Mouse (Mus musculus) embryo, embryonic 9.5 days (tissue): Measurements from ENCODE around the gene Fdx1l.

Source experiments
- DNase-seq: peaks from one replicate; pipeline ENCODE4 v3.0.0-alpha.2; 2017; ENCODE audit errors: extremely low spot score

The Fdx1l gene

DNA sequence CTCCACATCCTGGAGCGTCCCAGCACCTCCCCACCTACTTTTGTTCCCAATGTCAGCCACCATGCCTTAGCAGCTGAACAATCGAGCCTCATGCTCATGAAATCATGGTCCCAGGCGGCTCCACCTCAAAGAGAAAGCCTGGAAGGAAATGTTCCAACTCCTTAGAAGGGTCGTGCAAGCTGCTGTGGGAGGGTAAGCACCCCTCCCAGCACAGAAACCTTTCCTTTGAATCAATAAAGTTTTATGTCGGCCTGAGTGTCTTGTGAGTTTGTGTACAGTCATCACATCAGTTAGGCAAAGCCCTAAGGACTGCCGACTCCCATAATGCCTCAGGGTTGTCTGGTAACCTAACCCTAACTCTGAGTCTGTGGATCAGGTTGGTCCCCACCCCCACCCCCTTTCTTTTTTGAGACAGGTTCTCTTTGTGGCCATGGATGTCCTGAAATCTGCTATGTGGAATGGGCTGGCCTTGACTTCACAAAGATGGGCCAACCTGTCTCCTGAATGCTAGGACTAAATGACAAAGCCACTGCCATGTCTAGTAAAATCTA, 44.8 kb downstream of the Fdx1l start:
- DNase-seq = no peak

DNA sequence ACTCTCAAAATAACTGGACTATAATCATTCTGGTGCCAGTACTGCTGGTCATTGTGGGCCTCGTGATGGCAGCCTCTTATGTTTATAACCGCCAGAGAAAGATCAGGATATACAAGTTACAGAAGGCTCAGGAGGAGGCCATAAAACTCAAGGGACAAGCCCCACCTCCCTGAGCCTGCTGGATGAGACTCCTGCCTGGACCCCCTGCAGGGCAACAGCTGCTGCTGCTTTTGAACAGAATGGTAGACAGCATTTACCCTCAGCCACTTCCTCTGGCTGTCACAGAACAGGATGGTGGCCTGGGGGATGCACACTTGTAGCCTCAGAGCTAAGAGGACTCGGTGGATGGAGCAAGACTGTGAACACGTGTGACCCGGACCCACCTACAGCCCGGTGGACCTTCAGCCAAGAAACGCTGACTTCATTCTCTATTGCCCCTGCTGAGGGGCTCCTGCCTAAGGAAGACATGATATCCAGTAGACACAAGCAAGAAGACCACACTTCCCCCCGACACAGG, 45.6 kb downstream of the Fdx1l start:
- DNase-seq = no peak

DNA sequence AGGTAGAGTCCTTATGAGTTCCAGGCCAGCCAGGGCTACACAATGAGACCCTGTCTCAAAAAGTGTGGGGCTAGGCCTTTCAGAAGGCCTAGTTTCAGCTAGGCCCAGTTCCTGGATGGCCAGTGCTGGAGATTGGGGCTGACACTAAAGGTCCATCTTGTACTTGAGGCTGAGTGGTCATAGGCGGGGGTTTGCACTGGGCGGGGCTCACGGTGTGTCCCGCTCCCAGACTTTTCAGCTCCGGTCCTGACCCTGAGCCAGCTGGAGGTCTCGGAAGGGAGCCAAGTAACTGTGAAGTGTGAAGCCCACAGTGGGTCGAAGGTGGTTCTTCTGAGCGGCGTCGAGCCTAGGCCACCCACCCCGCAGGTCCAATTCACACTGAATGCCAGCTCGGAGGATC, 46.6 kb downstream of the Fdx1l start:
- DNase-seq = no peak

DNA sequence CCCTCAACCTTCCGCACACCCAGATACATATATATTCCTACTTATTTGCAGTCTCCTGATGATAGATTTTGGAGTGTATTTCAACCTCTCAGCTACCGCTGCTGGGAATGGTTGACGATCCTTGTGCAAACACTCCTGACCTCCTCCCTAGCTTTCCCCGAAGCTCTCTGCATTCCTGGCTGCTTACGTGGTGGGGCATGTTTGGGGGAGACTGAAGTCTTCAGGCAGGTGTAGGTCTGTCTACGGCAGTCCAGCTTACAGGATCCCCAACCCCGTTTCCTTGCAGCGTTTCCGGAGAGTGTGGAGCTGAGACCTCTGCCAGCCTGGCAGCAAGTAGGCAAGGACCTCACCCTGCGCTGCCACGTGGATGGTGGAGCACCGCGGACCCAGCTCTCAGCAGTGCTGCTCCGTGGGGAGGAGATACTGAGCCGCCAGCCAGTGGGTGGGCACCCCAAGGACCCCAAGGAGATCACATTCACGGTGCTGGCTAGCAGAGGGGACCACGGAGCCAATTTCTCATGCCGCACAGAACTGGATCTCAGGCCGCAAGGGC, 48.1 kb downstream of the Fdx1l start:
- no peak for DNase-seq

DNA sequence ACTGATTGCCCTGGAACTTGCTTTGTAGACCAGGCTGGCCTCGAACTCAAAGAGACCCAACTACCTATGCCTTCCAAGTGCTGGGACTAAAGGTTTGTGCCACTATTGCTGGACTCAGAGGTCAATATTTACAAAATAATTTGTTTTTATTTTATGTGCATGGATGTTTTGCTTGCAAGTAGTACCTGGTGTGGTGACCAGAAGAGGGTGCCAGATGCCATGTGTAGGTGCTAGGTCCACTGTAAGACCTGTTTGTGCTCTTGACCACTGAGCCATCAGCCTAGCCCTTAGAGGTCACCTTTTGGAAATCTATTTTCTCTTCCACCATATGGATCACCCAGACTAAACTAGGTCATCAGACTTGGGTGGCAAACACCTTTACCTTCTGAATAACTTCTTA, 50.7 kb downstream of the Fdx1l start:
- no peak for DNase-seq

DNA sequence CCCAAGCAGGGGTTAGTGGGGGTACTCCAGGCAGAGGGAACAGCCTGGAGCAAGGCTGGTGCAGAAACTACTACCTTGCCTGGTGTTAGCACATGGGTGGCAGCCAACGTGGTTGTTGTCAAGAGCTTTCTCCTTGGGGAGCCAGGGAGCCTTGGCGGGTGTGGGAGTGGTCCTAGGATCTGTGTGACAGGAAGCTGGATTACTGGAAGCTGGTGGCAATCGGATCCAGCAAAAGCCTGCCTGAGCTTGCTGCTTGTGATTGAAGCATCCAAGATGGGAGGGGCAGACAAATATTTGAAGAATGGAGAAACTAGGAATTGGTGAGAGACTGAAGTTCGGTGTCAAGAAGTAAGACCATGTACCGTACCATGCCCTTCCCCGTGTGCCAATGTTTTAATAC, 51.1 kb downstream of the Fdx1l start:
- no peak for DNase-seq

DNA sequence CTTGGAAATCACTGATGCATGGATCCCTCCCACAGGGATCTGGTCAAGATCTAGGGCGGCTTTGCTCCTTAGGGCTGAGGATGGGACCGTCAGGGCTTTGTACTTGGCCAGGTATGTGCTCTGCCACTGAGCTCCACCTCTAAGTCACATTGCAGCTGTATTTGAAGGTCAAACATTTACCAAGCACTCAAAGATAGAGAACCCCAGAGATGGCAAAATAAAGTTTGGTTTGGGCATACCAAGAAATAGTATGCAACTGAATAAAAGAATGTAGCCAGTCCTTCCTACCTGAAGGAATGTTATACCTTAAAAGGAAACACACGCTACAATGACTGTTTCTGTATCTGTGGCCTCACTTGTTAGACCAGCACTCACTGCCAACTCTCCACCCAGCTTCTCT, 52.1 kb downstream of the Fdx1l start:
- DNase-seq = no peak

DNA sequence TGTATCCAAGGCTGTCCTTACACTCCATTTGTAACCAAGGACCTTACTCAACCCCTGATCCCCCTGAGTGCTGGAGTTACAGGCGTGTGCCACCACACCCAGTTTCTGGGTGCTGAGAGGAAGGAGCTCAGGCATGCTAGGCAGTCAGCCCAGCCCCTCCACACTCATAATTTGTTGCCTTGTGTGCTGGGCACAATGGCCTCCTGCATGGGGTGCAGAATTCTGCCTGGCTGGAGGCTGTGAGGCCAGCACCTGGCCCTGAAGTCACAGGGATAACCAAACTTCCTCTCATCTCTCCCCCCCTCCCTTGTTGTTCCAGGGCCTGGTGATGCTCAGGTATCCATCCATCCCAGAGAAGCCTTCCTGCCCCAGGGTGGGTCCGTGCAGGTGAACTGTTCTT, 54.8 kb downstream of the Fdx1l start:
- no peak for DNase-seq
